Mouse (Mus musculus): Measurements from ENCODE around the gene Aspn. TPM values are rescaled to one million over a fixed set of nuclear protein-coding genes. Genes with fewer than 3 reads are reported as not detected.

The Aspn gene
- polyA plus RNA-seq (2015; fragmentation: Nextera tagmentation; extraction: Ambion mirVana): 45.9 and 46.8 TPM in 2 replicates

DNA sequence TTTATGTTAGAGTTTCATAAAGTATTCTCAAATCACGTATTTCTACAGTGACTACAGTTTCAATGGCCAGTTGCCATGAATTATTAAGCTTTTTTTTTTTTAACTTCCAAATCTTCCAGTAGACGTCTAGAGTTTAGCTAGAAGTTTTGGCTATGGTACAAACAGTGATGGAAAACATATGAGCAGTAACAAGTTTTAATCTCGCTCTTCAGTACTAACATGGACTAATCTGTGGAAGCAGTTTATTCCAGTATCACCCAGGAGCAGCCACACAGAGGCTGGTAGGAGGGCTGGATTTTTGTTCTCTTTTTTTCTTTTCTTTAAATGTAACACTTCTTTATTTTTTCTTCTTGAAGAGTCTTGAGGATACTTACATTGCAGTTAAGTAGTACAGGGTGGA is at the start of gene Aspn:
Gene Aspn (plus strand): TSS at position 165 of the 400 bp plus-strand sequence.
- no peak within 1 kb of the TSS for H3K27ac ChIP-seq (ENCODE audit: low read depth, low read length)
- no peaks in the 10 kb centered on the region for H3K9me3 ChIP-seq (ENCODE audit: control insufficient read depth)
- H3K27me3 ChIP-seq (replicated peaks; ENCODE audit: control insufficient read depth, insufficient read depth, low read length): no peaks in the 10 kb centered on the region
- H3K36me3 ChIP-seq (ENCODE audit: control insufficient read depth, insufficient read depth): no peaks in the 10 kb centered on the region
- no peak within 1 kb of the TSS for H3K4me3 ChIP-seq (ENCODE audit: low read depth, low read length)
- no peak within 1 kb of the TSS for H3K4me2 ChIP-seq (replicated peaks; ENCODE audit: low read depth)
- no peaks in the 10 kb centered on the region for H3K4me1 ChIP-seq (replicated peaks; ENCODE audit: control insufficient read depth, insufficient read depth, low read length)
- no peak within 1 kb of the TSS for H3K9ac ChIP-seq (ENCODE audit: low read depth, low read length)
- TF ChIP-seq CTCF (IDR thresholded peaks at IDR 0.05; ENCODE audit: low read depth): no peak
- no peak for ATAC-seq
- WGBS: 69% methylated on average over 3 of the region's 3 CpGs

DNA sequence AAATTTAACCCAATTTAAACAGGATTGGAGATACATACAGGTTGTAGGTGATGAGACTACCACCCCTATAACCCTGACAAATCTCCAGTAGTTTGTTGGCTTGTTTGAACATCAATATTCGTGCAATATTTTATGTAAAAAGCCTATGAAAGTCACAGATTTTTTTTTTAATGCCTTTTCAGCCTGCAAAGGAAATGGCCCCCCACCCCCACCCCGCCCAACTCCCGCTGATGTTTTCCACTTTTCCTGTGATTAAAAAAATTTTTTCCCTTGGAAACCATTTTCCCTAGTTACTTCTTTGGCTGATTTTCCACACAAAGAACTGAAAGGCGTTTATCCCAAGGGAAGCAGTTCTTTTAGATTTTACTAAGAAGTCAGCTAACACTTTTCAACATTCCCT is 39.7 kb upstream of the Aspn start, which contains the start of gene Ecm2:
Gene Ecm2 (plus strand): TSS at position 301 of the 400 bp plus-strand sequence.
- Histone ChIP-seq H3K27me3 (replicated peaks; ENCODE audit: control insufficient read depth, insufficient read depth, low read length) (no peaks in the 10 kb centered on the region), H3K36me3 (ENCODE audit: control insufficient read depth, insufficient read depth) (no peaks in the 10 kb centered on the region), H3K4me1 (replicated peaks; ENCODE audit: control insufficient read depth, insufficient read depth, low read length) (no peaks in the 10 kb centered on the region), H3K9ac (ENCODE audit: low read depth, low read length) (no peak within 1 kb of the TSS), H3K27ac (ENCODE audit: low read depth, low read length) (no peak within 1 kb of the TSS), H3K4me3 (ENCODE audit: low read depth, low read length) (no peak within 1 kb of the TSS), H3K9me3 (ENCODE audit: control insufficient read depth) (no peaks in the 10 kb centered on the region), H3K4me2 (replicated peaks; ENCODE audit: low read depth) (peak within 1 kb of the TSS; percentile 10; the same call in 1 of the 2 replicates)
- 60% methylated on average over 4 of the region's 4 CpGs for WGBS
- no peak for ATAC-seq
- TF ChIP-seq CTCF (IDR thresholded peaks at IDR 0.05; ENCODE audit: low read depth): no peak

GRCm38 (mm10) chr13:49505776-49506175 is 38.5 kb upstream of the Aspn start:
- no peak overlapping the region for H3K4me2 ChIP-seq (replicated peaks; ENCODE audit: low read depth)
- no peaks in the 10 kb centered on the region for H3K27me3 ChIP-seq (replicated peaks; ENCODE audit: control insufficient read depth, insufficient read depth, low read length)
- no peak for ATAC-seq
- no peaks in the 10 kb centered on the region for H3K36me3 ChIP-seq (ENCODE audit: control insufficient read depth, insufficient read depth)
- H3K27ac ChIP-seq (ENCODE audit: low read depth, low read length): no peak overlapping the region
- WGBS: 79% methylated on average over 4 of the region's 4 CpGs
- no peak for TF ChIP-seq CTCF (IDR thresholded peaks at IDR 0.05; ENCODE audit: low read depth)
- no peaks in the 10 kb centered on the region for H3K9me3 ChIP-seq (ENCODE audit: control insufficient read depth)
- no peaks in the 10 kb centered on the region for H3K4me1 ChIP-seq (replicated peaks; ENCODE audit: control insufficient read depth, insufficient read depth, low read length)
- H3K9ac ChIP-seq (ENCODE audit: low read depth, low read length): no peak overlapping the region
- H3K4me3 ChIP-seq (ENCODE audit: low read depth, low read length): no peak overlapping the region

GRCm38 (mm10) chr13:49507176-49507575 is 37.1 kb upstream of the Aspn start:
- 55% methylated on average over 3 of the region's 3 CpGs for WGBS
- H3K27me3 ChIP-seq (replicated peaks; ENCODE audit: control insufficient read depth, insufficient read depth, low read length): no peaks in the 10 kb centered on the region
- no peaks in the 10 kb centered on the region for H3K4me1 ChIP-seq (replicated peaks; ENCODE audit: control insufficient read depth, insufficient read depth, low read length)
- H3K36me3 ChIP-seq (ENCODE audit: control insufficient read depth, insufficient read depth): no peaks in the 10 kb centered on the region
- no peak overlapping the region for H3K4me3 ChIP-seq (ENCODE audit: low read depth, low read length)
- no peak for ATAC-seq
- H3K4me2 ChIP-seq (replicated peaks; ENCODE audit: low read depth): no peak overlapping the region
- no peak for TF ChIP-seq CTCF (IDR thresholded peaks at IDR 0.05; ENCODE audit: low read depth)
- H3K9me3 ChIP-seq (ENCODE audit: control insufficient read depth): no peaks in the 10 kb centered on the region
- no peak overlapping the region for H3K27ac ChIP-seq (ENCODE audit: low read depth, low read length)
- H3K9ac ChIP-seq (ENCODE audit: low read depth, low read length): no peak overlapping the region

GRCm38 (mm10) chr13:49518761-49519160 is 25.5 kb upstream of the Aspn start:
- no peaks in the 10 kb centered on the region for H3K36me3 ChIP-seq (ENCODE audit: control insufficient read depth, insufficient read depth)
- ATAC-seq: no peak
- no peak for TF ChIP-seq CTCF (IDR thresholded peaks at IDR 0.05; ENCODE audit: low read depth)
- no peaks in the 10 kb centered on the region for H3K4me1 ChIP-seq (replicated peaks; ENCODE audit: control insufficient read depth, insufficient read depth, low read length)
- no peak overlapping the region for H3K9ac ChIP-seq (ENCODE audit: low read depth, low read length)
- WGBS: 31% methylated on average over 2 of the region's 2 CpGs
- no peak overlapping the region for H3K4me3 ChIP-seq (ENCODE audit: low read depth, low read length)
- no peak overlapping the region for H3K27ac ChIP-seq (ENCODE audit: low read depth, low read length)
- no peaks in the 10 kb centered on the region for H3K9me3 ChIP-seq (ENCODE audit: control insufficient read depth)
- no peaks in the 10 kb centered on the region for H3K27me3 ChIP-seq (replicated peaks; ENCODE audit: control insufficient read depth, insufficient read depth, low read length)
- H3K4me2 ChIP-seq (replicated peaks; ENCODE audit: low read depth): no peak overlapping the region

- TF ChIP-seq CTCF (IDR thresholded peaks at IDR 0.05; ENCODE audit: low read depth): no peak
- Histone ChIP-seq H3K4me1 (replicated peaks; ENCODE audit: control insufficient read depth, insufficient read depth, low read length) (no peaks in the 10 kb centered on the region), H3K36me3 (ENCODE audit: control insufficient read depth, insufficient read depth) (no peaks in the 10 kb centered on the region), H3K9ac (ENCODE audit: low read depth, low read length) (no peak overlapping the region), H3K4me3 (ENCODE audit: low read depth, low read length) (no peak overlapping the region), H3K4me2 (replicated peaks; ENCODE audit: low read depth) (no peak overlapping the region), H3K9me3 (ENCODE audit: control insufficient read depth) (no peaks in the 10 kb centered on the region), H3K27ac (ENCODE audit: low read depth, low read length) (no peak overlapping the region), H3K27me3 (replicated peaks; ENCODE audit: control insufficient read depth, insufficient read depth, low read length) (no peaks in the 10 kb centered on the region)
- 68% methylated on average over 2 of the region's 2 CpGs for WGBS
- no peak for ATAC-seq
These were observed 18.0 kb upstream of the Aspn start for GRCm38 (mm10) chr13:49526235-49526634.

GRCm38 (mm10) chr13:49530636-49531035 is 13.6 kb upstream of the Aspn start:
- H3K27ac ChIP-seq (ENCODE audit: low read depth, low read length): no peak overlapping the region
- no peak overlapping the region for H3K4me2 ChIP-seq (replicated peaks; ENCODE audit: low read depth)
- no peak for TF ChIP-seq CTCF (IDR thresholded peaks at IDR 0.05; ENCODE audit: low read depth)
- H3K9ac ChIP-seq (ENCODE audit: low read depth, low read length): no peak overlapping the region
- H3K9me3 ChIP-seq (ENCODE audit: control insufficient read depth): no peaks in the 10 kb centered on the region
- 69% methylated on average over 4 of the region's 4 CpGs for WGBS
- ATAC-seq: no peak
- H3K27me3 ChIP-seq (replicated peaks; ENCODE audit: control insufficient read depth, insufficient read depth, low read length): no peaks in the 10 kb centered on the region
- H3K4me3 ChIP-seq (ENCODE audit: low read depth, low read length): no peak overlapping the region
- H3K36me3 ChIP-seq (ENCODE audit: control insufficient read depth, insufficient read depth): no peaks in the 10 kb centered on the region
- H3K4me1 ChIP-seq (replicated peaks; ENCODE audit: control insufficient read depth, insufficient read depth, low read length): no peaks in the 10 kb centered on the region

Measured in intestine, postnatal 0 days (tissue).